Mouse (Mus musculus): Measurements from ENCODE around the gene Mdm2.
"Not testable (repeated sequence)": the region's sequence is repeated elsewhere in the genome, so short reads cannot be mapped to it uniquely, and the experiment has no call there.

Mdm2 gene

DNA sequence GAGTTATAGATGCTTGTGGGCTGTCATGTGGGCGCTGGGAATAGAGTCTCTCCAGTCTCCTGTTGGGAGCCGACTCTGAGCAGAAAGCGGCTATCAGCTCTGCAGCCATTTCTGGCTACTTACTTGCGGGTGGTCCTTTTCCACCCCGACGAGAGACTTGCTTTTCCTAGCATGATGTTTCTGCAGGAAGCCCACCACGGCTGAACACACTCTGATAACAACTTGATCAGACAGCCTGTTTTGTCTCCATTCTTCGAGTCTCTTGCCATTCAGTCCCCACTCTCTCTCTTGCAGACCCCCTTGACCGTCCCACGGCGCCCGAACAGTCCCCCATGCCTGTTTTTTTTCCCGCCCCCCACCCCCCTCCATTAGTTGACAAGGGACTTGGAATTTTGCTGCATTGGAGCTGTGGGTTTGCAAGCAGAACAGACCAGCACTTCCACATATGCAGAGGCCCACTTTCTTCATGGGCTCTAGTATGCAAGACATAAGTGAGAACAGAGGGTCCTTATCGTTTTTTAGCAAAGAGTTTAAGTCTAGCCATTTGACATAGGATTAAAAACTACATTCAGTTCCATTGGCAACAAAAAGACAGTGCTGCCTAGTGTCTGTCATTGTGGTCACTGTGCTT lies 22.5 kb upstream of the Mdm2 start:
- no peak for DNase-seq (ENCODE audit: low read depth)

- no peak for DNase-seq (ENCODE audit: low read depth)
Measured at GRCm38 (mm10) chr10:117732184-117732583, 21.6 kb upstream of the Mdm2 start.

DNA sequence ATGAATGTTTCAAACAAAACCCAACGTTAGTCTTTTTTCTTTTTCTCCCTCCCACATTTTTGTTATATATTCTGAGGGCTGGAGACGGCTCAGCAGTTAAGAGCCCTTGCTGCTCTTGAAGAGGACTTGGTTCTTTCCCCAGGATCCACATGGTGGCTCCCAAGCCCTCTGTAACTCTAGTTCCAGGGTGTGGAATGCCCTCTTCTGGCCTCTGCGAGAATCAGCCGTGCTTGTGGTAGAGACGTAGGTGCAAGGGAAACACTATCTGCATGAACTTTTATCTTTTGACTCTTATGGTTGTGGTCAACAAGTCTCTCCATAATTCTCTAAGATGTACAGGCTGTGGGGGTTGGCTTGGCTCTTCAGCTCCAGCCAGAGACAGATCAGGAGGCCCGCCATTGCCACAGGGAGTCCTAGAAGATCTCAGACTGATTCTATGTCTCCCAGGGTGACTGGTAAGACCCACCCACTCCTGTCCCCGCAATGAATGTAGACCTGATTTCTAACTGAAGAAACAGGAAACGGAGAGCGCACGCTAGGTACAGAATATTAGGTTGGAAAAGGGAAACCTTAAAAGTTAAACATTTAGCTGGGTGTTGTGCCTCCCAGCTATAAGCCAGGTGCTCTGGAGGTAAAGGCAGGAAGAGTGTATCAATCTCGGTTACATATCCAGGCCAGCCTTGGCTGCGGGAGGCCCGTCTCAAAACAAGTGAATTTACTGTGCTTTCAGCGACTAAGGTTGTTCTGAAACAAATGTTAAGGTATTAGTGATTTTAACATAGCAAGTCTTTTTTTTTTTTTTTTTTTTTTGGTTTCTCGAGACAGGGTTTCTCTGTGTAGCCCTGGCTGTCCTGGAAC lies 20.9 kb upstream of the Mdm2 start:
- DNase-seq (ENCODE audit: low read depth): peak; percentile 79

GRCm38 (mm10) chr10:117730637-117731203 lies 20.2 kb upstream of the Mdm2 start:
- no peak for DNase-seq (ENCODE audit: low read depth)

DNA sequence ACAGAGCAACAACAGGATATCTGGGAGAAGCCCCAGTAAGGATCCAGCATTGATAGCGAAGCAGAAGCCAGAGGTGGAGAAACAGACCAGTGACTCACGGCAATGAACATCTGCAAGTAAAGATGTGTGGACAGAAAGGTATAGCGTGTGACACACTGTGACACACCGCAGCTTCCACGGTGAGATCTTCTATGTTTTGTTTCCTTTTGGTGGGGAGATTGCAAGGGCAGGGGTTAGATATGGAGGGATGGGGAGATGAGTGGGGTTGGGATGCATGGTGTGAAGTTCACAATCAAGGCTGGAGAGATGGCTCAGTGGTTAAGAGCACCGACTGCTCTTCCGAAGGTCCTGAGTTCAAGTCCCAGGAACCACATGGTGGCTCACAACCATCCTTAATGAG lies 19.6 kb upstream of the Mdm2 start:
- DNase-seq (ENCODE audit: low read depth): no peak

DNA sequence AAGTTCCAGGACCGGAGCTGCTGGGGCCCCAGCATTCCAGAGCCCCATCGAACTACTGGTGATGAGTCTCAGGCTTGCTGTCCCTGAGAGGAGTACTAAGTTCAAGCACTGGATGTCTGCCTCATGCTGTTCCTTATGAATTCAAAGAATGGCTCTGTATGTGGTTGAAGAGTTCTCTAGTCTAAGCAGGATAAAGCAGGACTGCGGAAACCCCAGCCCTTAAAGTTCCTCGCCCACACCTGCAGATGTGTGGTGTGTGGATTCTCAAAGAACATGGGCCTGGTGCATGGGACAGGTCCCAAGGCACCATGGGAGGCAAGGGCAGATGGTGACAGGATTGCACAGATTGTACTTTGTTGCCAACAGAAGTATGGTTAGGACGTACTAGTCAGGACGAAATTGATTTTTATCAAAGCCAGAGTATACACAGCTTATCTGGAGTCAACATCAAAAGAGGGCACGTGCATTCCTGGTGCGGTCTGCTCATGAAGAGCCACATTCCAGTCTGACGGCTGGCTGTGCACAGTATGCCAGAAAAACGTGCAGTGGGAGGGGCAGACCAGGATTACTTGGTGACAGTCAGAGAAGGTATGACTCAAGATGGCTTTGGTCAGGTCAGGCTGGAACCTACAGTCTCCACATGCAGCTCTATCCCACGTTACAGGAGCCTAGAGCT lies 18.7 kb upstream of the Mdm2 start:
- no peak for DNase-seq (ENCODE audit: low read depth)

GRCm38 (mm10) chr10:117728574-117728973 lies 18.0 kb upstream of the Mdm2 start:
- DNase-seq (ENCODE audit: low read depth): no peak

DNA sequence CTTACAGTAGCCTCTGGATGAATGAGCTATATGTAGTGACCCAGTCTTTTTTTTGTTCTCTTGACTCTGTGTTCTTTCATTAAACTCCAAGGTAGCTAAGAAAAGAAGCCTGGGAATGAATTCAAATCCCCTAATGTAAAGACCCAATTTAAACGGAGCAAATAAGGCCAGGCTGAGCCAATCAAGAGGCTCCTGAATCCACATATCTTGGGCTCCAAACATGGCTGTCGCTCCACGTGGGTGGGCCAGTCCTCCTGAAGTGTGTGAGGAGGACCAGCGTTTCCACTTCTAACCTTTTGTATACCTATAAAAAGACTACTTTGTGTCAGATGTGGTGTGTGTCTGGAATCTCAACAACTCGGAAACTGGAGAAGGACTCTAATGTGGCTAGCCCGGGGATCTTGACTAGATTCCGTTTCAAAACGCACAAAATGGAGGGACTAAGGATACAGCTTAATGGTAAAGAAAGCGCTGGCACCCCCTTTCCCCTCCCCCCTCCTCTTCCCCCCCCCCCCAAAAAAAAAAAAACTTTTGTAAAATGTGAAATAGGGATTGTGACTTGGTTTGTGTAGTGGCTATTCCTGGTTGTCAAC lies 17.1 kb upstream of the Mdm2 start:
- DNase-seq (ENCODE audit: low read depth): no peak

GRCm38 (mm10) chr10:117726888-117727385 lies 16.4 kb upstream of the Mdm2 start:
- no peak for DNase-seq (ENCODE audit: low read depth)

DNA sequence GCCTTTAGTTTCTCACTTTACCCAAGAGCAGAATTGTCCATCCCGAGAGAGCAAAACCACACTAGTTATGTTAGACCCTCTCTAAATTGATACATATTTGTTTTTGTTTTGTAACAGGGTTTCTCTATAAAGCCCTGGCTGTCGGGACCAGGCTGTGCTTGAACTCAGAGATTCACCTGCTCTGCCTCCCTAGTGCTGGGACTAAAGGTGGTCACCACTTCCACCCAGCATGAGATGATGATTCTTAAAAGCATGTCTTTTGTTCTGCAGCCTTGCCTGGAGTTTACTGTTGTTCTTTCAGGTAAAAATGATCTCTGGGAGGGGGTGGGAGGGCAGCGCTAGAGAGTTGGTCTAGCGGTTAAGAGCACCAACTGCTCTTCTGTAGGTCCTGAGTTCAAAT lies 15.8 kb upstream of the Mdm2 start:
- no peak for DNase-seq (ENCODE audit: low read depth)

- no peak for DNase-seq (ENCODE audit: low read depth)
Measured at GRCm38 (mm10) chr10:117725671-117726070, 15.1 kb upstream of the Mdm2 start.

- no peak for DNase-seq (ENCODE audit: low read depth)
Measured at GRCm38 (mm10) chr10:117724804-117725361, 14.3 kb upstream of the Mdm2 start.

- no peak for DNase-seq (ENCODE audit: low read depth)
Measured at GRCm38 (mm10) chr10:117724136-117724718, 13.7 kb upstream of the Mdm2 start.

DNA sequence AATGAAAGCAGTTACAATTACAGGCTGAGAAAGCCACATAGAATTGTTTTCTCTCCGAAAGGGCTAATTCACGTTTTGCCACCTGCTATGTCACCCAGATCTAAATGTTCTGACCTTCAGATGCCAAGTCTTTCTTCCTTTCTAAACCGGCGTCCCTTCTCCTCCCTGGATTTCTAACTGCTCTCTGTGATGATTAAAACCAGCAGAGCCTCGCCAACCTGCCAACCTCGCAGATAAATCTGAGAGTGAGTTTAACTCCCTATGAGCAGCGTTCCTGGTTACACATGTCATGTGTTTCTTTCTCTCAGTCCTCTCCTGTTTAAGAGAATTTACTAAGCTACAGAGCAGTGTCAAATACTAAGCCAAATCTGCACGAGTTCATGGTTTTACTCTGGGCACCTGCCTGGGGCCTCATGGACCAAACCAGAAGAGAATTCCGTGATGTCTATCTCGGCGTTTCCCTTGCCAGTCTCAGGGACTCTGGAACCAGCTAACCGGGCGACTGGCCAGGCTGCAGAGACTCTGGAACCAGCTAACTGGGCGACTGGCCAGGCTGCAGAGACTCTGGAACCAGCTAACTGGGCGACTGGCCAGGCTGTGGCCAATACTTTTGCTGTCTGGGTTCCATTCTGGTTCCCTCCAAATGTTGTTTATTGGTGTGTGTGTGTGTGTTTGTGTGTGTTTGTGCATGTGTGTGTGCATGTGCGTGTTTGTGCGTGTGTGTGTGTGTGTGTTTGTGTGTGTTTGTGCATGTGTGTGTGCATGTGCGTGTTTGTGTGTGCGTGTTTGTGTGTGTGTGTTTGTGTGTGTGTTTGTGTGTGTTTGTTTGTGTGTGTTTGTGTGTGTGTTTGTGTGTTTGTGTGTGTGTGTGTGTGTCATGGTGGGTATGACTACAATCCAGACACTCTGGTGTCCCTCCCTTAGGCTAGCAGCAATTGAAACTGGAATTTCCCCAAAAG lies 7.9 kb upstream of the Mdm2 start:
- peak; percentile 64 for DNase-seq (ENCODE audit: low read depth)

DNA sequence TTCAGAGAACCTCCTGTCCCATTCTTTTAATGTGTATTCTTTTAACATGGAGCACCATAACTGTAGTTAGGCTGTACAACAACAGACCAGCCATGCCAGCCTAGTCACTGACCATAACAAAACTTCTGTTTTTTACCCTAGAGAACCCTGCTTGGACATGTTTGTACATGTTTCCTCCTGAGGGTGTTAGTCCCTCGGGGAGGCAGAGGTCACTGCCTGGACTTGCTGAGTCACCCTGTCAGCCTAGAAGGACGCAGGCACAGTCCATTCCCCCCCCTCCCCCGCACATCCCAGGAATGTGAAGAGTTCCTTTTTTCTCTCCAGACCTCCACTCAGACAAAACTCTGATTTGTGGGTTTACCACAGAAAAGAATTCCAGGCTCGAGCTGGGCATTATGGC lies 7.0 kb upstream of the Mdm2 start:
- DNase-seq (ENCODE audit: low read depth): peak; percentile 85

DNA sequence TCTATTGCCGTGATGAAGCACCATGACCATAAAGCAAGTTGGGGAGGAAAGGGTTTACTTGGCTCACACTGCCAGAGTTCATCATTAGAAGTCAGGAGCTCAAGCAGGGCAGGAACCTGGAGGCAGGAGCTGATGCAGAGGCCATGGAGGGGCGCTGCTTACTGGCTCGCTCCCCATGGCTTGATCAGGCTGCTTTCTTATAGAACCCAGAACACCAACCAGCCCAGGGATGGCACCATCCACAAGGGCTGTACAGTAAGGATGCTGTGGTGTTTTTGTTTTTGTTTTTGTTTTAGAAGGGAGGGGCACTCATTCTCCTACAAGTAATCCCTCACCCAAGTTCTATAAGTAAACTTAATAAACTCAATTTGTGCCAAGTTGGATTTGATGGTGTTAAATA lies 6.1 kb upstream of the Mdm2 start:
- DNase-seq (ENCODE audit: low read depth): no peak

GRCm38 (mm10) chr10:117715654-117716053 lies 5.1 kb upstream of the Mdm2 start:
- DNase-seq (ENCODE audit: low read depth): not testable (repeated sequence)

- DNase-seq (ENCODE audit: low read depth): no peak
Measured at GRCm38 (mm10) chr10:117714928-117715500, 4.5 kb upstream of the Mdm2 start.

DNA sequence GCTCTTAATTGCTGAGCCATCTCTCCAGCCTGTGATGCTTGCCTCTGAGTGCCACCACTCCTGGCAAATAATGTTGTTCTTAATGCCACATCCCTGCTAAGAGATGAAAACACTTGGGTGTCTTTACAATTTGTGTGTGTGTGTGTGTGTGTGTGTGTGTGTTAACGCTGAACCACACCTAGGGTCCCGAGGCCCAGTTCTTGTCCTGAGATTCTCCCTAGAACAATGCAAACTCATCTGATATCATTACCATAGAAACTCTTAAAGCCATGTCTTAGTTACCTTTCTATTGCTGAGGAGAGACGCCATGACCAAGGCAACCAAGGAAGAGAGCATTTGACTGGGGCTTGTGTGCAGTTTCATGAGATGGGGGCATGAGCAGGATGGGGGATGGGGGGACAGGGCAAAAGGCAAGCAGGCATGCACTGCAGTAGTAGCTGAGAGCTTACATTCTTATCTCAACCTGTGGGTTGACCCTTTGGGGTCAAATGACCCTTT lies 3.5 kb upstream of the Mdm2 start:
- DNase-seq (ENCODE audit: low read depth): no peak

DNA sequence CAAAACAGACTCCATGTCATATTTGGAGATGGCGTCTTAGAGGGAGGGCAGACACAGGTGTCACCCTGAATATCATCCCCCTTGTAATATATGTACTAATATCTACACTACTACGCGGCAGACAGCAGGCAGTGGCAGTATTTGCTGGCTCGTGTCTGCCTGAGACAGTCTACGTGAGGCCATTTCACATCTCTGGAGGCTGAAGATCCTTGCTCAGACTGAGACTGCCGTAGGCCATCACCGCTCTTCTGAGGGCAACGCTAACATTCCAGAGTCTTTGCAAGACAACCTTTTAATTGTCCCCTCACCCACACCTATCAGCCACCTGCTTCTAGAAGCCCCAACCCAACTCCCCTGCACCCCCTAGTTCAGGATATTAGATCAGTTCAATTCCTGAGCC lies 2.9 kb upstream of the Mdm2 start:
- no peak for DNase-seq (ENCODE audit: low read depth)
